Mouse (Mus musculus): ENCODE data around the gene Specc1l. TPM values are rescaled to one million over a fixed set of nuclear protein-coding genes. Genes with fewer than 3 reads are reported as not detected.
"Not testable (repeated sequence)": the region's sequence is repeated elsewhere in the genome, so short reads cannot be mapped to it uniquely, and the experiment has no call there.

The Specc1l gene
- total RNA-seq, 1 experiment from 2014 or later, result 34.2 TPM

- ATAC-seq (replicated peaks; ENCODE audit: insufficient number of reproducible peaks, low FRiP score, low TSS enrichment, poor library complexity, severe bottlenecking), result no peak
Measured at GRCm38 (mm10) chr10:75332268-75332667, 120.4 kb downstream of the Specc1l start.

GRCm38 (mm10) chr10:75333176-75333776, 121.4 kb downstream of the Specc1l start:
- ATAC-seq (replicated peaks; ENCODE audit: insufficient number of reproducible peaks, low FRiP score, low TSS enrichment, poor library complexity, severe bottlenecking), result no peak

- no peak for ATAC-seq (replicated peaks; ENCODE audit: insufficient number of reproducible peaks, low FRiP score, low TSS enrichment, poor library complexity, severe bottlenecking)
Measured at GRCm38 (mm10) chr10:75334175-75334574, 122.3 kb downstream of the Specc1l start.

GRCm38 (mm10) chr10:75335075-75335474, 123.2 kb downstream of the Specc1l start:
- ATAC-seq (replicated peaks; ENCODE audit: insufficient number of reproducible peaks, low FRiP score, low TSS enrichment, poor library complexity, severe bottlenecking), result no peak

GRCm38 (mm10) chr10:75337231-75337630, 125.4 kb downstream of the Specc1l start:
- no peak for ATAC-seq (replicated peaks; ENCODE audit: insufficient number of reproducible peaks, low FRiP score, low TSS enrichment, poor library complexity, severe bottlenecking)

GRCm38 (mm10) chr10:75338852-75339251, 127.0 kb downstream of the Specc1l start:
- peak; percentile 45; the same call in 1 of the 2 replicates for ATAC-seq (replicated peaks; ENCODE audit: insufficient number of reproducible peaks, low FRiP score, low TSS enrichment, poor library complexity, severe bottlenecking)

GRCm38 (mm10) chr10:75339377-75339776, 127.5 kb downstream of the Specc1l start:
- no peak for ATAC-seq (replicated peaks; ENCODE audit: insufficient number of reproducible peaks, low FRiP score, low TSS enrichment, poor library complexity, severe bottlenecking)

GRCm38 (mm10) chr10:75341936-75342335, 130.1 kb downstream of the Specc1l start:
- ATAC-seq (replicated peaks; ENCODE audit: insufficient number of reproducible peaks, low FRiP score, low TSS enrichment, poor library complexity, severe bottlenecking), result no peak

- not testable (repeated sequence) for ATAC-seq (replicated peaks; ENCODE audit: insufficient number of reproducible peaks, low FRiP score, low TSS enrichment, poor library complexity, severe bottlenecking)
Measured at GRCm38 (mm10) chr10:75344563-75344962, 132.7 kb downstream of the Specc1l start.

GRCm38 (mm10) chr10:75345265-75345664, 133.4 kb downstream of the Specc1l start:
- ATAC-seq (replicated peaks; ENCODE audit: insufficient number of reproducible peaks, low FRiP score, low TSS enrichment, poor library complexity, severe bottlenecking), result no peak

GRCm38 (mm10) chr10:75350564-75350963, 138.7 kb downstream of the Specc1l start:
- ATAC-seq (replicated peaks; ENCODE audit: insufficient number of reproducible peaks, low FRiP score, low TSS enrichment, poor library complexity, severe bottlenecking), result no peak

GRCm38 (mm10) chr10:75352541-75352940, 140.7 kb downstream of the Specc1l start:
- ATAC-seq (replicated peaks; ENCODE audit: insufficient number of reproducible peaks, low FRiP score, low TSS enrichment, poor library complexity, severe bottlenecking), result no peak

- ATAC-seq (replicated peaks; ENCODE audit: insufficient number of reproducible peaks, low FRiP score, low TSS enrichment, poor library complexity, severe bottlenecking), result 0 out of 2 replicates have a peak, but pooled peaks have one; percentile 40
Measured at GRCm38 (mm10) chr10:75353838-75354241, 142.0 kb downstream of the Specc1l start.

- no peak for ATAC-seq (replicated peaks; ENCODE audit: insufficient number of reproducible peaks, low FRiP score, low TSS enrichment, poor library complexity, severe bottlenecking)
Measured at GRCm38 (mm10) chr10:75355341-75355740, 143.5 kb downstream of the Specc1l start.

Other genes with a start within 250 kb of the Specc1l start
- 0.19 to 4.5 TPM in 2 of 3 replicates, not detected in the other for gene Gnaz, start 244.9 kb upstream of the Specc1l start, total RNA-seq (2017)
- gene Rsph14, start 179.5 kb upstream of the Specc1l start, total RNA-seq (2017), result not detected in 3 replicates
- gene Rab36, start 175.0 kb upstream of the Specc1l start, total RNA-seq (2017), result 0.39 to 6.9 TPM (median 1.2 TPM) in 3 replicates
- gene Bcr, start 151.5 kb upstream of the Specc1l start, total RNA-seq (2017), result 7.1 to 13.3 TPM (median 13.1 TPM) in 3 replicates
- gene Adora2a, start 104.8 kb downstream of the Specc1l start, total RNA-seq (2017), result 19.5 to 51.1 TPM (median 31.6 TPM) in 3 replicates
- gene Upb1, start 189.0 kb downstream of the Specc1l start, total RNA-seq (2017), result 1.5 to 1.6 TPM (median 1.5 TPM) in 3 replicates